Mouse (Mus musculus) left cerebral cortex, postnatal 36 days (tissue): Measurements from ENCODE around the gene F2r. TPM values are rescaled to one million over a fixed set of nuclear protein-coding genes. Genes with fewer than 3 reads are reported as not detected.

Experiments
- DNase-seq, 2 experiments: peaks; one replicate each; pipeline ENCODE4 v3.0.0; 2021 to 2022; ENCODE audit warnings: low spot score in 2 of 2, mixed read lengths in 1 of 2
- intact Hi-C: fragments of 180-260 bp; cut with DNase I; formaldehyde crosslinking; loops from one replicate; pipeline ENCODE4 v1.15.1; 2025
- total RNA-seq, 2 experiments: library from RNA; stranded (reverse); gene quantifications; 2 replicates each; pipeline ENCODE4 v1.2.3; 2021

The F2r gene
- 1 to 10 TPM; 4.1 to 4.3 TPM for total RNA-seq

- DNase-seq: peak; percentile 35 to 62
- intact Hi-C loops: no loop called here
These were observed at the start of gene F2r for GRCm38 (mm10) chr13:95618309-95618712. TSS of gene F2r (minus strand) at chr13:95618487.

DNA sequence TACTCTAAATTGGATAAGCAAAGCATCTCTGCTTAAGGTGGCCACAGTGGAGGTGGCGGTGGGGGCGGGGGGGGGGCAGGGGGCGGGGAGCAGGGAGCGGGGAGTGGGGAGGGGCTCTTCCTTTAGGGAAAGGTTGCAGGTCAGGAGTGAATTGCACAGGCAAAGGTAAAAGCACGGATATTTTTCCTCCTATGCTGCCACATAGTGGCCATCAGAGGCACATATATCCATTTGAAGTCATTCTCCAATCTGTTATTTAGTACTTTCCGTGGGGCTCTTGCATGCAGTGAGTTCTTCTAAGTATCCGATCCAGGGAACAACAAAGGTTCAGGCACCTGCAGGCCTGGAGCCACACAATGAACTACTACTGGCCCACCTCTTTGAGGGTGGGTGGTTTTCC lies 49.0 kb upstream of the F2r start:
- no peak for DNase-seq
- intact Hi-C loops: loop anchor here (5.0 kb wide), 1 partner anchor 105 kb away; no protein-coding TSS in a partner anchor

DNA sequence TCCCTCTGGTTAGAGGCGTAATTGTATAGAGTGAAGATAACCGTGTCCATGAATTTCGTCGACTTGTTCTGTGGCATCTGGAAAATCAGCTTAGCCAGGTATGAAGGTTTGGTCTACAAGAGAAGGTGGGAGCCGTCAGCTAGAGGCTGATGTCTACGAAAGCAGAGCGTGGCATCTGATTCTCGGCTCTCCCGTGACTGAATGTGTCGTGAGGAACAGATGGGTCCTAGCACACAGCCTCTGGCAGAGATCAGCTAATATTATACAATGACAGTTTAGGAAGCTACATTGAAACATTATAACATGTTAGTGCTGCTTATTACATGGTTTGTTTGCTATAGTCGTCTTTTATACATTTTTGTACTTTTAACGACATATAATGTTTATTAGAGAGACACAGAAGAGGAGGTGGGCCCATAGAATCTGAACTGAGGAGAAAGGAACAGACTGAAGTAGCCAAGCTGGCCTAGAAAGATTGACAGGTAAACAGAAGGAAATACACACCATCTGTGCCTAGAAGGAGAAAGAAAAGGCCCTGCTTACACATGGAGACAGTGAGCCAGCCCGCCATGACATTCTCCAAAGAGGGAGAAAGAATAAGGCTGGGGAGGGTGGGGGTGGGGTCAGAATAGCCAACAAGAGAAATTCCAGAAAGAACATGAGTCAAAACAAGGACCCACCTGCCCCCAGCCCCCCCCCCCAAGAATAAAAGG lies 47.5 kb upstream of the F2r start:
- DNase-seq: no peak
- intact Hi-C loops: loop anchor here (5.0 kb wide), 1 partner anchor 103 kb away; no protein-coding TSS in a partner anchor

GRCm38 (mm10) chr13:95663834-95664233 lies 45.5 kb upstream of the F2r start:
- intact Hi-C loops: no loop called here
- DNase-seq: no peak

DNA sequence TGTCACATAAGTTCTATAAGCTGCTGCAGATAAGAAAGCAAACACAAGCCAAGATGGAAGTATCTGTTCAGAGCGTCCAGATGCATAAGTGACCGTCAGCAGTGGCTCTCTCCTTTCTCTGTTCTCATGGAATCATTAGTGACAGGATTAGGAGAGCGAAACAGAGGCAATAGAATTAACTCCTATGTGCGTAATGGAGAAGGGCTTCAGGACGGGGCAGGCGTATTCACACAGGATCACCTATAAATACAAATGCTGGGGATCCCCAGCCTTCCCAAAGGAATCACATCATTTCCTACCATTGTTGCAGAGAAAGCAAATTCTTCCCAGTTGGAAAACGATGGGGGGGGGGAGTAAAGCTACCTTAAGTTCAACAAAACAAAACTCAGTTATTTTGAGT lies 41.1 kb upstream of the F2r start:
- intact Hi-C loops: no loop called here
- no peak for DNase-seq

DNA sequence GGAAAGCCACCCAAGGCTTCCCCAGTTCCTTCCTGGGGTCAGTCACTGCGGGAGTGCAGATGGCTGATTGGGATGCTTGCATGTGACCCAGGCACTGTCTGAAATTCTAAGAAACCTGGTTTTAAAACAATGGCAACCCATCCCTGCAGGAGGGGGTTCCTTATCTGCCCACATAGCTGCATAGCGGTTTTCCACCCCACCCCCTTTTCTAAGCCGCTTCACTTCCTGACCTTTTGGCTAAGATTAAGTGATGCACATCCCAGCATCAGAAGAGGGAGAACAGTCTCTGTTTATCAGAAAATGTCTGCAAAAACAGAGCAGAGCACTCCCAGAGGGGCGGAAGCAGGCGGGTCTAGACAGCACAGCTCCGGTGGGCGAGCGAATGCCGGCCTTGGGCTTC lies 38.9 kb upstream of the F2r start:
- intact Hi-C loops: no loop called here
- no peak for DNase-seq

- intact Hi-C loops: no loop called here
- peak in 1 of 2 experiments; percentile 10 for DNase-seq
These were observed 37.0 kb upstream of the F2r start for GRCm38 (mm10) chr13:95655284-95655683.

- no peak for DNase-seq
- intact Hi-C loops: no loop called here
These were observed 35.4 kb upstream of the F2r start for GRCm38 (mm10) chr13:95653696-95654095.

DNA sequence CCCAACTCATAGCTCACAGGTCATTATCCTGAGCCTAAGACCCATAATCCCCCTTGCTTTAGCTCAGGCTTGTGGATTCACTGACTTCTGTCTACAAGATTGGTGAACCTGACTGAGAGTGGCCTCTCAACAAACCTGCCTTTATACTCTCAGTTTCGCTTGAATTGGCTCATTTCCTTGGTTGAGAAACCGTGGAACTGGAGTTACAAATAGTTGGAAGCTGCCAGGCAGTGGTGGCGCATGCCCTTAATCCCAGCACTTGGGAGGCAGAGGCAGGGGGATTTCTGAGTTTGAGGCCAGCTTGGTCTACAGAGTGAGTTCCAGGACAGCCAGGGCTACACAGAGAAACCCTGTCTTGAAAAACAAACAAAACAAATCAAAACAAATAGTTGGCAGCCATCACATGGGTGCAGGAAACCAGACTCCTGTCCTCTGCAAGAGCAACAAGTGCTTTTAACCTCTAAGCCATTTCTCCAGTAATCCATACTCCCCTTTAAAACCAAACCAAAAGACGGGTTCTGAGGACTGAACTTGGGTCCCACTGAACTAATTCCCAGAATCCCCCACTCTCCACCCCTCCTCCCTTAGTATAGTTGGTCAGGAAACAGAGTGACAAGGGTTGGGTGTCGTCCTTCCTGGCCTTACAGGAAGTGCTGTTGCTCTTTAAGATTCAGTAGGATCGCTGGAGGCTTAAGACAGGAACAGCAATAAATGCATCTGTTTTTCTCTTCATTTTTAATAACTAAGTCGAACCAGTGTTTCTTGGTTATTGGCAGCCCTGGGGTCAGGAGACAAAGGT lies 33.8 kb upstream of the F2r start:
- intact Hi-C loops: no loop called here
- DNase-seq: no peak

DNA sequence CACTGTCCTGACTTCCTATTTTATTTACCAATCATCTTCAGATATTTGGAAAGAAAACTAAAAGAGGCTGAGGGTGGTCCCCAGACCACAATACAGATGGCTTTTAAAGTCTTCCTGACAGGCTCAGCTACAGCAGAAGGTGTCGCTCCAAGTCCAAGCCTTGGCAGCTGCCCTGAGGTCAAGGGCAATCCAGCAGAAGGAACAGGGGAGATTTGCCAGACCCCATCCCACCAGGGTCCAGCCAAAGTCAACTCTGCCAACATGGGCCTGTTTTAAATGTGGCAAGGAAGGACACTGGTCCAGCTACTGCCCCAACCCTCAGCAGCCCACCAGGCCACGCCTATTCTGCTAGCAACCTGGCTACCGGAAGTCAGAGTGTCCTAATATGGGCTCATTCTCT lies 31.7 kb upstream of the F2r start:
- DNase-seq: no peak
- intact Hi-C loops: no loop called here

DNA sequence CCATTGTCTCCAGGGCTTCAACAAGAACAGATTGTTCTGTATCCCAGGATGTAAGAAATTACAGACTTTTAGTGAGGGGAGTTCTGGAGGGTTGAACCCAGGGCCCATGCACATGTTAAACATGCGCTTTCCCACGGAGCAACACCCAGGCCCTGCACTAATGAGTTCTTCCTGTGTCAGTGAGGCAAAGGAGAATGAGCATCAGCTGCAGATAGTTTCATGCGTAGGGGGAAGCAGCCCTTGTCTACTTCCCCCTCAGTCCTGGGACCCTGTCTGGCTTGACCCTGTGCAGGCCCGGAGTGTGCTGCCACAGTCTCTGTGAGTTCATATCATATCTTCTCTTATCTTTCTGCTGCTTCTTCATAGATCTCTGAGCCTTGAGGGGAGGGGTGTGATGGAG lies 29.0 kb upstream of the F2r start:
- DNase-seq: no peak
- intact Hi-C loops: no loop called here

DNA sequence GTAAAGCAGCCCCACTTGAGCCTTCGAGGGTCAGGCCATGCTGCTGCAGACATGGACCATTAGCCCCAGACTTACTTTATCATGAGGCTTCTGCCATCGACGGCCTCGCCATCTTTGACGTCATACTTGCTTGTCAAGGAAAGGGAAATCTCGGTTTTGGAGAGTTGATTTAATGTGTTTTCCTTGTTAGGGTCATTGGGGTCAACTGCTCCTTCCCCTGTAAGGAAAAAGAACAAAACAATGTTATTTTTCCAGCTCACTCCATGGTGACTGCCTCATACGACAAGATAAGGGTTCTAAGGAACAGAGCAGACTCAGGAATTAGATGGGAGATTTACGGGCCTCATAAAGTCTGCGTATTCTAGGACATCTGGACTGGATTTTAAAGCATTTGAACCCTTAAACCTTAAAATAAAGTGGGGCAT lies 28.4 kb upstream of the F2r start:
- intact Hi-C loops: no loop called here
- no peak for DNase-seq

GRCm38 (mm10) chr13:95643740-95644139 lies 25.5 kb upstream of the F2r start:
- DNase-seq: no peak
- intact Hi-C loops: no loop called here

DNA sequence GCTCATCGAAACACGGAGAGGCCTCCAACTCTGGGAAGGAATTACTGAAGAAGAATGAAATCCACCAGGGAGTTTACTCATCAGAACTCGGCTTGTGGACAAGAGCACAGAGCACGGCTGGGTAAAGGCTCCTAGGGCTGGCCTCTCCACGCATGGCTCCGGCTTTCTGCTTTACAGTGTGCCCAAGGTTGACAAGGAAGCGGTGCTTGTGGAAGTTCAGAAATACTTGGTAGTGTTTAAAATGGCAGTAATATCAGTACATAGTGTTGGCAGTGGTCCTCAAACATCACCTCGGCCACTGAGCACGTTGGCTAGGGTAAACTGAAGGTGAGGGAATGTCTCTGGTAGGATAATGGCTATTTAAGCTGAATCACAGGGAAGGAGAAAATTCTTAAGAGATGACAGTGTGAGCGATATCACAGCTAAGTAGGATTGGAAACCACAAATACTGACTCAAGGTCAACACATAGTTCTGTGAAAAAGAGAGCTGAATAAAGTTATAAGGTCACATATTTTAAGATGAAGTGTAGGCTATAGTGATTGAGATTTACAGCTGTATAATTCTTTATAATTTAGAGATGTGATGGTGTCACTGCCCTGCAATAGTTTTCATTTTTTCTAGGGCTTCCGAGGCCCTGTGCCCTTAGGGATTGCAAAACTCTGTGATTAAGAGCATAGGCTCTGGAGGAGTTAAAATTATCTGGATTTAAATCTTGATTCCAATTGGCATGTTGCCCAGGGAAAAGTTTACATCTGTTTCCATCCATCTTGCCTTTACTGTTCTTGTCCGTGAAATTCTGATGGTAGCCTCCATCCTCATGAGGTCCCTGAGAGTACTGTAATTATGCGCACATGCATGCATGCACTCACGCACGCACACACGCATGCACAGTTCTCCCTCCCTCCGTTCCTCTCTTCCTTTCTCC lies 23.0 kb upstream of the F2r start:
- no peak for DNase-seq
- intact Hi-C loops: no loop called here

DNA sequence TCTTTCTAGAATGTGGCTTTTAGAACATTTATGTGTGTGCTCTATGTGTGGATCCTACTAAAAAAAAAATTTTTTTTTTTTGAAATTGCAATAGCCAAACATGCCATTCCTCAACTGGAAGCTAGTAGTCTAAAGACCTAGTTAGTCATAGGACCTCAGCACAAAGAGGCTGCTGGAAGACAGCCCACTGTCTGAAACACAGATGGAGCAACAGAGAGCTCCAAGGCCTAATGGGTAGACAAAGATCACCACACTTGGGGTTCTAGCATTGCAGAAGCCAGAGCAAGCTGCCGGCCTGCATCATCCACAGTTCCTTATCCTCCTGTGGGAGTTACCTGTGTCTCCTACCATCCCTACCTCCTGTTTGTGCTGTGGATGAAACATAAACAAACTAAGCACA lies 22.1 kb upstream of the F2r start:
- intact Hi-C loops: no loop called here
- DNase-seq: no peak

GRCm38 (mm10) chr13:95639336-95640116 lies 21.2 kb upstream of the F2r start:
- no peak for DNase-seq
- intact Hi-C loops: no loop called here

DNA sequence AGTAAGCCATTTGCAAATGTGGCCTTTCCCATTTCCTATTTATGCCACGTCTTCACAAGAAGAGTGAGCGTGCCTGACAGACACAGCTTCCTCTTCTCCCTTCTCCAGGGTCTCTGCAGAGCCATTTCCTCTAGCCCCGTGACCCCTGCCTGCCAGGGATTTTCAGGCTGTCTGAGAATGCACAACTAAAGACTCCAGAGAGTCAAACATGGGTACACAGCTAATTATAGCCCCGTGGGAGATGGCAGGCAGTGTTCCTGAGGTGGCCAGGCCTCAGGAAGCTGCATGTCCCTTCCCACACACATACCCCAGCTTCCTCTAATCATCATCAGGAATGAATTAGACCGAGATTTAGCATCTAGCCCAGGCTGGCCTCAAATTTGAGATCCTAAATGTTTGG lies 20.6 kb upstream of the F2r start:
- intact Hi-C loops: no loop called here
- no peak for DNase-seq

GRCm38 (mm10) chr13:95637737-95638136 lies 19.4 kb upstream of the F2r start:
- intact Hi-C loops: no loop called here
- no peak for DNase-seq

DNA sequence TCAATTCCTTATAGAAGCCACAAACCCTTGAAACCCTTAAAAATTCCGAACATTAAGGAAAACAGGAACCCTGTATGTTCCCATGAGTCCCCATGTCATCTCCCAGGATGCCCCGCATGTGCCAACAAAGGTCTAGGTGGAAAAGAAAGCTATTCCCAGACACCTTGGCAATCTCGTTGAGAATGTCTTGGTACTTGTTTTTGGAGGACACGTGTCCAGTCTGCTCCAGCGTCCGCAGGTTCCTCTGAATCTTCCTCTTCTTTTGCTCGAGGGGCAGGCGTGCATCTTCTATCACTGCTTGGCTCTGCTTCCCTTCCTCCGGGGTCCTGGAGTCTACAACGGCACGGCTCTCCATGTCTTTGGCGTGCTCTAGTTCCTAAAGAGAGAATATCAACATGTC lies 17.0 kb upstream of the F2r start:
- DNase-seq: no peak
- intact Hi-C loops: no loop called here
